ENCODE assay signal across 9 mouse cellular contexts in genomic region chr11:106158081-106158929, GRCm38 (mm10). TPM values are rescaled to one million over a fixed set of nuclear protein-coding genes. Genes with fewer than 3 reads are reported as not detected.
A peak's percentile ranks its signal among the peaks of the same experiment; 100 is the strongest.
DNase-seq lines count a peak whose midpoint lies in the region; ATAC-seq and TF ChIP-seq lines count a peak whose summit lies in the region.
"Had no signal": no experiment of that assay in that cellular context is flagged by ENCODE, and none has a peak within 500 bp of the region (broad histone marks: within the 10 kb centered on the region; RNA-seq: fewer than 3 reads in every experiment).

No protein-coding gene starts in this region.

- H3K9ac ChIP-seq in heart, embryonic 15.5 days: peak overlapping the region; percentile 93
- peak overlapping the region; percentile 90; the same call in 1 of the 2 replicates for H3K9ac ChIP-seq in limb, embryonic 15.5 days
- peak overlapping the region; percentile 95 for H3K9ac ChIP-seq in midbrain, embryonic 15.5 days

- H3K9me3 ChIP-seq in heart, embryonic 15.5 days (replicated peaks): no peaks in the 10 kb centered on the region
- no peaks in the 10 kb centered on the region for H3K9me3 ChIP-seq in limb, embryonic 15.5 days
- H3K9me3 ChIP-seq in midbrain, embryonic 15.5 days: no peaks in the 10 kb centered on the region

- no peaks in the 10 kb centered on the region for H3K27me3 ChIP-seq in heart, embryonic 15.5 days
- H3K27me3 ChIP-seq in limb, embryonic 15.5 days: no peaks in the 10 kb centered on the region
- H3K27me3 ChIP-seq in midbrain, embryonic 15.5 days (replicated peaks): no peaks in the 10 kb centered on the region

- DNase-seq in left cerebral cortex, adult 2 months (ENCODE audit: extremely low spot score in 1 of 2, low spot score in 2 of 2): peak; percentile 41 to 48
- DNase-seq in left cerebral cortex, adult 11 months (ENCODE audit: low spot score): no peak
- no peak for DNase-seq in MN1 (ENCODE audit: low spot score)
- no peak for DNase-seq in left cerebral cortex, postnatal 14 days (ENCODE audit: low spot score in 2 of 2)

- peak overlapping the region; percentile 97 for H3K4me2 ChIP-seq in heart, embryonic 15.5 days
- H3K4me2 ChIP-seq in limb, embryonic 15.5 days: peak overlapping the region; percentile 84
- peak overlapping the region; percentile 72 for H3K4me2 ChIP-seq in midbrain, embryonic 15.5 days

- intact Hi-C loops in left cerebral cortex, adult 2 months (cut with DNase I): no loop called here
- intact Hi-C loops in left cerebral cortex, postnatal 14 days (cut with DNase I): loop anchor here (5.0 kb wide), 1 partner anchor 66 kb away; no protein-coding TSS in a partner anchor

- no peak for TF ChIP-seq POLR2A in bone marrow macrophage, adult 2 months (IDR thresholded peaks at IDR 0.05; ENCODE audit: borderline replicate concordance, low read depth, low read length)

- peaks cover 34% of the 10 kb centered on the region for H3K36me3 ChIP-seq in heart, embryonic 15.5 days
- H3K36me3 ChIP-seq in limb, embryonic 15.5 days: peaks cover 52% of the 10 kb centered on the region
- peaks cover 12% of the 10 kb centered on the region; the same call in 1 of the 2 replicates for H3K36me3 ChIP-seq in midbrain, embryonic 15.5 days (replicated peaks)

- peaks cover 35% of the 10 kb centered on the region for H3K4me1 ChIP-seq in bone marrow macrophage, adult 2 months (ENCODE audit: control insufficient read depth, insufficient read depth, low read length)
- peaks cover 36% of the 10 kb centered on the region for H3K4me1 ChIP-seq in heart, embryonic 15.5 days (replicated peaks)
- H3K4me1 ChIP-seq in limb, embryonic 15.5 days: peaks cover 49% of the 10 kb centered on the region
- peaks cover 41% of the 10 kb centered on the region for H3K4me1 ChIP-seq in midbrain, embryonic 15.5 days

- peak overlapping the region; percentile 75 for H3K4me3 ChIP-seq in left cerebral cortex, adult 2 months
- H3K4me3 ChIP-seq in bone marrow macrophage, adult 2 months (ENCODE audit: insufficient read depth, low read length): peak overlapping the region; percentile 95
- H3K4me3 ChIP-seq in heart, embryonic 15.5 days: peak overlapping the region; percentile 89
- H3K4me3 ChIP-seq in limb, embryonic 15.5 days: peak overlapping the region; percentile 78
- peak overlapping the region; percentile 86 for H3K4me3 ChIP-seq in midbrain, embryonic 15.5 days

- peak overlapping the region; percentile 99 for H3K27ac ChIP-seq in left cerebral cortex, adult 2 months
- peak overlapping the region; percentile 91 for H3K27ac ChIP-seq in bone marrow macrophage, adult 2 months (ENCODE audit: insufficient read depth, low read depth, low read length)
- peak overlapping the region; percentile 90 for H3K27ac ChIP-seq in heart, embryonic 15.5 days
- peak overlapping the region; percentile 97 for H3K27ac ChIP-seq in limb, embryonic 15.5 days
- peak overlapping the region; percentile 99; the same call in 1 of the 2 replicates for H3K27ac ChIP-seq in midbrain, embryonic 15.5 days

- 55% methylated on average over 14 of the region's 14 CpGs for WGBS in heart, embryonic 15.5 days
- WGBS in limb, embryonic 15.5 days: 43% methylated on average over 14 of the region's 14 CpGs
- 56% methylated on average over 14 of the region's 14 CpGs for WGBS in midbrain, embryonic 15.5 days

- peak; percentile 60 for TF ChIP-seq CTCF in left cerebral cortex, adult 2 months (IDR thresholded peaks at IDR 0.05)
- 0 out of 2 replicates have a peak, but pooled peaks have one; percentile 15 for TF ChIP-seq CTCF in bone marrow macrophage, adult 2 months (IDR thresholded peaks at IDR 0.05; ENCODE audit: low read depth, low read length)

- no peak for ATAC-seq in heart, embryonic 15.5 days (replicated peaks; ENCODE audit: insufficient number of reproducible peaks, insufficient read depth, low FRiP score, low read depth)
- no peak for ATAC-seq in limb, embryonic 15.5 days (ENCODE audit: insufficient number of reproducible peaks, low FRiP score, low TSS enrichment, low read depth)
- no peak for ATAC-seq in midbrain, embryonic 15.5 days (replicated peaks)

RNA-seq across cellular contexts. Expression of gene Gm10840, which starts 2.3 kb away (rescaled TPM):
- not detected for total RNA-seq in left cerebral cortex, adult 2 months (2021)
- not detected in 2 replicates for polyA plus RNA-seq in bone marrow macrophage, adult 2 months (2012; ENCODE audit: insufficient read depth, insufficient read length, missing spikeins)
- not detected in 2 replicates for polyA plus RNA-seq in heart, embryonic 15.5 days (2015; fragmentation: Nextera tagmentation; extraction: Ambion mirVana)
- 0.84 TPM in 1 of 2 replicates, not detected in the other for polyA plus RNA-seq in limb, embryonic 15.5 days (2015; fragmentation: Nextera tagmentation; extraction: Ambion mirVana)
- polyA plus RNA-seq in midbrain, embryonic 15.5 days (2015; fragmentation: Nextera tagmentation; extraction: Ambion mirVana): 0.72 TPM in 1 of 2 replicates, not detected in the other
- total RNA-seq in left cerebral cortex, postnatal 14 days (2021): not detected
- polyA plus RNA-seq: frontal cortex, adult 2 months had no signal

RNA-seq across cellular contexts. Expression of gene Limd2, which starts 2.4 kb away (rescaled TPM):
- 10 to 100 TPM; 78.1 to 96.5 TPM for total RNA-seq in left cerebral cortex, adult 2 months (2021)
- 263 and 272 TPM in 2 replicates for polyA plus RNA-seq in bone marrow macrophage, adult 2 months (2012; ENCODE audit: insufficient read depth, insufficient read length, missing spikeins)
- polyA plus RNA-seq in heart, embryonic 15.5 days (2015; fragmentation: Nextera tagmentation; extraction: Ambion mirVana): 75.9 and 110 TPM in 2 replicates
- 202 and 221 TPM in 2 replicates for polyA plus RNA-seq in limb, embryonic 15.5 days (2015; fragmentation: Nextera tagmentation; extraction: Ambion mirVana)
- polyA plus RNA-seq in midbrain, embryonic 15.5 days (2015; fragmentation: Nextera tagmentation; extraction: Ambion mirVana): 167 and 179 TPM in 2 replicates
- 100 to 1,000 TPM in 1 of 2 experiments, 10 to 100 TPM in 1; 97.2 to 103 TPM for total RNA-seq in left cerebral cortex, postnatal 14 days (2021)

RNA-seq across cellular contexts. Expression of gene Strada, which starts 43.7 kb away (rescaled TPM):
- total RNA-seq in left cerebral cortex, adult 2 months (2021): 10 to 100 TPM; 30.9 to 31.5 TPM
- polyA plus RNA-seq in bone marrow macrophage, adult 2 months (2012; ENCODE audit: insufficient read depth, insufficient read length, missing spikeins): 23.8 and 25.4 TPM in 2 replicates
- 16.5 and 20.0 TPM in 2 replicates for polyA plus RNA-seq in heart, embryonic 15.5 days (2015; fragmentation: Nextera tagmentation; extraction: Ambion mirVana)
- polyA plus RNA-seq in limb, embryonic 15.5 days (2015; fragmentation: Nextera tagmentation; extraction: Ambion mirVana): 23.2 and 24.4 TPM in 2 replicates
- 28.1 and 29.1 TPM in 2 replicates for polyA plus RNA-seq in midbrain, embryonic 15.5 days (2015; fragmentation: Nextera tagmentation; extraction: Ambion mirVana)
- total RNA-seq in left cerebral cortex, postnatal 14 days (2021): 10 to 100 TPM; 24.3 to 26.9 TPM

RNA-seq across cellular contexts. Expression of gene Ccdc47, which starts 57.8 kb away (rescaled TPM):
- total RNA-seq in left cerebral cortex, adult 2 months (2021): 10 to 100 TPM; 83.2 to 84.8 TPM
- 97.3 and 99.5 TPM in 2 replicates for polyA plus RNA-seq in bone marrow macrophage, adult 2 months (2012; ENCODE audit: insufficient read depth, insufficient read length, missing spikeins)
- 87.3 and 88.2 TPM in 2 replicates for polyA plus RNA-seq in heart, embryonic 15.5 days (2015; fragmentation: Nextera tagmentation; extraction: Ambion mirVana)
- 83.6 and 89.9 TPM in 2 replicates for polyA plus RNA-seq in limb, embryonic 15.5 days (2015; fragmentation: Nextera tagmentation; extraction: Ambion mirVana)
- polyA plus RNA-seq in midbrain, embryonic 15.5 days (2015; fragmentation: Nextera tagmentation; extraction: Ambion mirVana): 109 and 111 TPM in 2 replicates
- 10 to 100 TPM; 78.5 to 79.8 TPM for total RNA-seq in left cerebral cortex, postnatal 14 days (2021)

RNA-seq across cellular contexts. Expression of gene Ddx42, which starts 58.4 kb away (rescaled TPM):
- total RNA-seq in left cerebral cortex, adult 2 months (2021): 10 to 100 TPM; 63.4 to 68.7 TPM
- 42.8 and 46.3 TPM in 2 replicates for polyA plus RNA-seq in bone marrow macrophage, adult 2 months (2012; ENCODE audit: insufficient read depth, insufficient read length, missing spikeins)
- polyA plus RNA-seq in heart, embryonic 15.5 days (2015; fragmentation: Nextera tagmentation; extraction: Ambion mirVana): 41.1 and 47.3 TPM in 2 replicates
- 68.9 and 74.0 TPM in 2 replicates for polyA plus RNA-seq in limb, embryonic 15.5 days (2015; fragmentation: Nextera tagmentation; extraction: Ambion mirVana)
- 89.1 and 93.6 TPM in 2 replicates for polyA plus RNA-seq in midbrain, embryonic 15.5 days (2015; fragmentation: Nextera tagmentation; extraction: Ambion mirVana)
- total RNA-seq in left cerebral cortex, postnatal 14 days (2021): 10 to 100 TPM; 69.0 to 69.4 TPM

Comparison
In these comparisons a context has a peak if more than half of its experiments do, and no peak if none do; other contexts are left out.
1. DNase-seq: peak in left cerebral cortex, adult 2 months (2 of 2); none in left cerebral cortex, adult 11 months (single experiment), MN1 (single experiment) and left cerebral cortex, postnatal 14 days (0 of 2).
2. Peak in every context shown above with its lines, with median percentiles within 50 percentile points of each other: H3K27ac ChIP-seq, H3K4me3 ChIP-seq, H3K4me2 ChIP-seq and H3K9ac ChIP-seq.